Mouse (Mus musculus): ENCODE measurements around the gene Arhgap15. TPM values are rescaled to one million over a fixed set of nuclear protein-coding genes. Genes with fewer than 3 reads are reported as not detected.

Gene Arhgap15
- total RNA-seq, 1 experiment from 2014 or later = 1.5 TPM

GRCm38 (mm10) chr2:44029865-44030264 is 281.2 kb downstream of the Arhgap15 start:
- no peak for DNase-seq

GRCm38 (mm10) chr2:44039522-44040203 is 291.0 kb downstream of the Arhgap15 start:
- DNase-seq = no peak

- no peak for DNase-seq
Observed at GRCm38 (mm10) chr2:44044088-44044487, 295.5 kb downstream of the Arhgap15 start.

GRCm38 (mm10) chr2:44044634-44045033 is 296.0 kb downstream of the Arhgap15 start:
- no peak for DNase-seq

- no peak for DNase-seq
Observed at GRCm38 (mm10) chr2:44045231-44045630, 296.6 kb downstream of the Arhgap15 start.

GRCm38 (mm10) chr2:44060306-44060705 is 311.7 kb downstream of the Arhgap15 start:
- DNase-seq = no peak

- no peak for DNase-seq
Observed at GRCm38 (mm10) chr2:44060716-44061115, 312.1 kb downstream of the Arhgap15 start.

GRCm38 (mm10) chr2:44065067-44065466 is 316.4 kb downstream of the Arhgap15 start:
- DNase-seq = peak; percentile 35

GRCm38 (mm10) chr2:44068151-44068840 is 319.7 kb downstream of the Arhgap15 start:
- DNase-seq = no peak

GRCm38 (mm10) chr2:44068906-44069305 is 320.3 kb downstream of the Arhgap15 start:
- DNase-seq = no peak

GRCm38 (mm10) chr2:44076570-44076969 is 327.9 kb downstream of the Arhgap15 start:
- no peak for DNase-seq

- no peak for DNase-seq
Observed at GRCm38 (mm10) chr2:44080530-44080929, 331.9 kb downstream of the Arhgap15 start.

GRCm38 (mm10) chr2:44081241-44081640 is 332.6 kb downstream of the Arhgap15 start:
- no peak for DNase-seq

GRCm38 (mm10) chr2:44084471-44084870 is 335.8 kb downstream of the Arhgap15 start:
- DNase-seq = no peak

- no peak for DNase-seq
Observed at GRCm38 (mm10) chr2:44086403-44087056, 337.9 kb downstream of the Arhgap15 start.

GRCm38 (mm10) chr2:44098552-44098951 is 349.9 kb downstream of the Arhgap15 start:
- DNase-seq = no peak

GRCm38 (mm10) chr2:44102351-44102750 is 353.7 kb downstream of the Arhgap15 start:
- no peak for DNase-seq

- no peak for DNase-seq
Observed at GRCm38 (mm10) chr2:44103321-44103720, 354.7 kb downstream of the Arhgap15 start.

- DNase-seq = peak; percentile 21
Observed at GRCm38 (mm10) chr2:44103742-44104141, 355.1 kb downstream of the Arhgap15 start.

- DNase-seq = peak; percentile 34
Observed at GRCm38 (mm10) chr2:44104282-44105197, 355.9 kb downstream of the Arhgap15 start.

GRCm38 (mm10) chr2:44105198-44105555 is 356.6 kb downstream of the Arhgap15 start:
- DNase-seq = no peak

- no peak for DNase-seq
Observed at GRCm38 (mm10) chr2:44106359-44106758, 357.7 kb downstream of the Arhgap15 start.

All from adrenal gland, postnatal 14 days (tissue).